Mouse (Mus musculus) Patski (cell line): ENCODE data around the gene Gm10065. TPM values are rescaled to one million over a fixed set of nuclear protein-coding genes. Genes with fewer than 3 reads are reported as not detected.

Experiments used
- ATAC-seq: fragments of 100-300 bp; one replicate; pipeline ENCODE4 v1.8.0; 2021
- CTCF ChIA-PET: fragments of 350-600 bp; sonication (Branson Sonifier 250); formaldehyde crosslinking; loops from one replicate; lab custom pipeline; 2022; ENCODE audit warnings: inconsistent platforms; lab: Charles Lee
- POLR2A ChIA-PET: fragments of 350-600 bp; sonication (Branson Sonifier 250); formaldehyde crosslinking; loops from one replicate; lab custom pipeline; 2022; ENCODE audit warnings: antibody characterized with exemption, inconsistent platforms; lab: Charles Lee
- DNase-seq: peaks from one replicate; pipeline ENCODE4 v3.0.0-alpha.2; 2011; ENCODE audit warnings: low read depth, low spot score
- H3K27me3 ChIP-seq: fragments of 371-371 bp; one replicate; pipeline ENCODE4 v1.5.1; 2021
- CTCF ChIP-seq: fragments of 100-300 bp; IDR thresholded peaks from one replicate; pipeline ENCODE4 v1.5.1; 2021
- in situ Hi-C: fragments of 300-500 bp; cut with MboI; formaldehyde crosslinking; loops from 3 replicates; pipeline ENCODE4 v1.11.1; 2018; ENCODE audit warnings: low pct_unique_long_range_greater_than_20kb, mixed read lengths
- polyA plus RNA-seq: library from polyadenylated mRNA; unstranded; gene quantifications from one replicate; pipeline ENCODE4 v1.2.3, GENCODE M21; 2021

The Gm10065 gene
- polyA plus RNA-seq, 1 experiment from 2014 or later, result not detected

- no peak for DNase-seq
- ChIA-PET CTCF (interaction anchor here (1.1 to 2.2 kb wide), 4 partner anchors 9 to 70 kb away, joined by 3 to 5 read pairs (median 4); partner anchors contain the start of gene Zscan26), POLR2A (interaction anchor here (0.5 kb wide), 1 partner anchor 79 kb away, joined by 3 read pairs; no protein-coding TSS in a partner anchor)
- no peaks in the 10 kb centered on the region for H3K27me3 ChIP-seq
- in situ Hi-C loops, result no loop called here
- ATAC-seq, result no peak
- no peak for TF ChIP-seq CTCF
Observed at GRCm38 (mm10) chr13:21440503-21441206, 38.6 kb downstream of the Gm10065 start, which contains the start of gene Pgbd1. Gene Pgbd1, minus strand, starts transcription at chr13:21441058.

GRCm38 (mm10) chr13:21435476-21435875, 43.8 kb downstream of the Gm10065 start:
- CTCF ChIA-PET, result interaction anchor here (1.4 kb wide), 1 partner anchor 10 kb away, joined by 3 read pairs; no protein-coding TSS in a partner anchor
- DNase-seq, result no peak
- no peak for ATAC-seq
- in situ Hi-C loops, result no loop called here
- POLR2A ChIA-PET, result no interaction called here
- no peak for TF ChIP-seq CTCF
- no peaks in the 10 kb centered on the region for H3K27me3 ChIP-seq

Other genes with a start within 250 kb of the Gm10065 start
- gene Gpx5, start 186.7 kb downstream of the Gm10065 start, polyA plus RNA-seq, result not detected
- not detected for gene Gpx6, start 167.3 kb downstream of the Gm10065 start, polyA plus RNA-seq
- not detected for gene Olfr1367, start 132.5 kb downstream of the Gm10065 start, polyA plus RNA-seq
- gene Zscan12, start 116.6 kb downstream of the Gm10065 start, polyA plus RNA-seq, result 10.4 TPM
- gene Zkscan3, start 76.7 kb downstream of the Gm10065 start, polyA plus RNA-seq, result 54.0 TPM
- gene Pgbd1, start 38.4 kb downstream of the Gm10065 start, polyA plus RNA-seq, result 0.17 TPM
- 25.5 TPM for gene Zscan26, start 25.7 kb downstream of the Gm10065 start, polyA plus RNA-seq
- 0.42 TPM for gene Nkapl, start 10.9 kb downstream of the Gm10065 start, polyA plus RNA-seq
- gene Zkscan4, start 534 bp downstream of the Gm10065 start, polyA plus RNA-seq, result 2.5 TPM
- gene AK157302, start 15.8 kb upstream of the Gm10065 start, polyA plus RNA-seq, result 34.4 TPM
- gene Gm11273, start 22.0 kb upstream of the Gm10065 start, polyA plus RNA-seq, result 416 TPM
- gene Zkscan8, start 51.7 kb upstream of the Gm10065 start, polyA plus RNA-seq, result 12.5 TPM
- 0.01 TPM for gene Olfr1366, start 63.4 kb upstream of the Gm10065 start, polyA plus RNA-seq
- 0.09 TPM for gene Olfr1535, start 80.5 kb upstream of the Gm10065 start, polyA plus RNA-seq
- gene Olfr1364, start 102.3 kb upstream of the Gm10065 start, polyA plus RNA-seq, result not detected
- not detected for gene Olfr1362, start 134.6 kb upstream of the Gm10065 start, polyA plus RNA-seq
- gene Olfr11, start 163.1 kb upstream of the Gm10065 start, polyA plus RNA-seq, result not detected
- not detected for gene Olfr1361, start 183.9 kb upstream of the Gm10065 start, polyA plus RNA-seq
- gene Olfr1360, start 198.0 kb upstream of the Gm10065 start, polyA plus RNA-seq, result not detected
- not detected for gene Olfr1359, start 218.7 kb upstream of the Gm10065 start, polyA plus RNA-seq
- gene Hist1h2bl, start 236.7 kb upstream of the Gm10065 start, polyA plus RNA-seq, result 1.1 TPM
- not detected for gene Hist1h2ai, start 237.0 kb upstream of the Gm10065 start, polyA plus RNA-seq
- 4.9 TPM for gene Hist1h3h, start 238.2 kb upstream of the Gm10065 start, polyA plus RNA-seq
- gene Hist1h2bm, start 242.6 kb upstream of the Gm10065 start, polyA plus RNA-seq, result not detected